Mouse (Mus musculus) stomach, postnatal 0 days (tissue): ENCODE data around the gene Tsen2.

Experiments
- CTCF ChIP-seq: IDR thresholded peaks from 2 replicates; pipeline ENCODE4 v1.5.1; 2016; ENCODE audit warnings: antibody characterized with exemption, low read depth, mild to moderate bottlenecking, moderate library complexity
- EP300 ChIP-seq: optimal IDR thresholded peaks from 2 replicates; pipeline ENCODE3; 2016; ENCODE audit warnings: antibody characterized with exemption

DNA sequence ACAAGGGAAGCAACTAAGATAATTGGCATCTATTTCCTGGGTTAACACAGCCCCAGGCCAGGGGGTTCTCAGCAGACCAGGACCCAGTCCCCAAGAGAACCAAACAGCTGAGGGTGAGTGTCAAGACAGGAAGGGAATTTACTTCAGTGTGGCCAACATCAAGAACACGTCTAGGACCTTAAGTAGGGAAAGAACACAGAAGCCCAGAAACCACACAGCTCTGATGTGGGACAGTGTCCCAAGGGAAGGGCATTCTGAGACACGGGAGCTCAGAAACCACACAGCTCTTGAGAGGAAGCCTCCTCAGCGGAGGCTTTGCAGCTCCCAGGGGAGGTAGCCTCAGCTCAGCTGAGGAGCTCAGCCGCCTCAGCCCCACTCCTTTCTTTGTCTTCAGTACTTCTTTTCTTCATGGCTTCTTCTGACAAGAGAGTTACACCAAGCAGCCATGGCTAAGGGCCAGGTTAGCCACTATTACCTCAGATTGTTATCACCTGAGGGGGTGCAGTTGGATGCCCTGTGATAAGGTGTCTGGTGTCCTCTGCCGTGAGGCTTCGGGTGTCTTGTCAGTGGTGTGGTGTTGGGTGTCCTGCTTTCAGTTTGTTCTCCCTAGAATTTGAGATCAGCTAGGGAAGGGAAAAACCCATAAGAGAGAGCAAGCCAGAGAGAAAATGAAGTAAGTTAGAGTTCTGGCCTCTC is 39.1 kb downstream of the Tsen2 start:
- TF ChIP-seq EP300 (no peak), CTCF (no peak)
